Mouse (Mus musculus): ENCODE results near the gene Cul5. TPM values are rescaled to one million over a fixed set of nuclear protein-coding genes. Genes with fewer than 3 reads are reported as not detected.
A peak's percentile ranks its signal among the peaks of the same experiment; 100 is the strongest.

Gene Cul5
- total RNA-seq (2021), result 10 to 100 TPM; 54.7 to 56.4 TPM
- long read RNA-seq, experiment 1, transcript Cul5-201 (19 exons, 3,585 nt), result major isoform, 24 of 37 reads
- long read RNA-seq, experiment 1, partial matches to known transcripts, result 3 of 37 reads
- long read RNA-seq, experiment 1, other reads (novel, unspliced or antisense), result 10 of 37 reads
- long read RNA-seq, experiment 2, transcript Cul5-201 (19 exons, 3,585 nt), result major isoform, 12 of 18 reads
- long read RNA-seq, experiment 2, partial matches to known transcripts, result 2 of 18 reads
- long read RNA-seq, experiment 2, other reads (novel, unspliced or antisense), result 4 of 18 reads

- DNase-seq (ENCODE audit: low spot score in 2 of 2), result peak; percentile 6 to 23
Observed at GRCm38 (mm10) chr9:53669680-53670219, at the start of gene Cul5. TSS of gene Cul5 (minus strand) at chr9:53670014.

- DNase-seq (ENCODE audit: low spot score in 2 of 2), result peak; percentile 64 to 79
Observed at GRCm38 (mm10) chr9:53705992-53706696, 36.3 kb upstream of the Cul5 start, which contains the start of gene Rab39. TSS of gene Rab39 (minus strand) at chr9:53706232.

- peak; percentile 8 to 28 for DNase-seq (ENCODE audit: low spot score in 2 of 2)
Observed at GRCm38 (mm10) chr9:53705491-53705991, 35.7 kb upstream of the Cul5 start.

GRCm38 (mm10) chr9:53702991-53703390, 33.2 kb upstream of the Cul5 start:
- DNase-seq (ENCODE audit: low spot score in 2 of 2), result no peak

- DNase-seq (ENCODE audit: low spot score in 2 of 2), result no peak
Observed at GRCm38 (mm10) chr9:53700496-53700895, 30.7 kb upstream of the Cul5 start.

- no peak for DNase-seq (ENCODE audit: low spot score in 2 of 2)
Observed at GRCm38 (mm10) chr9:53695846-53696245, 26.0 kb upstream of the Cul5 start.

- no peak for DNase-seq (ENCODE audit: low spot score in 2 of 2)
Observed at GRCm38 (mm10) chr9:53693718-53694117, 23.9 kb upstream of the Cul5 start.

- no peak for DNase-seq (ENCODE audit: low spot score in 2 of 2)
Observed at GRCm38 (mm10) chr9:53691745-53692670, 22.2 kb upstream of the Cul5 start.

- DNase-seq (ENCODE audit: low spot score in 2 of 2), result no peak
Observed at GRCm38 (mm10) chr9:53680851-53681250, 11.0 kb upstream of the Cul5 start.

- no peak for DNase-seq (ENCODE audit: low spot score in 2 of 2)
Observed at GRCm38 (mm10) chr9:53676921-53677320, 7.1 kb upstream of the Cul5 start.

GRCm38 (mm10) chr9:53673571-53673970, 3.8 kb upstream of the Cul5 start:
- DNase-seq (ENCODE audit: low spot score in 2 of 2), result peak; percentile 75 to 87

GRCm38 (mm10) chr9:53667020-53667669, 2.7 kb downstream of the Cul5 start:
- DNase-seq (ENCODE audit: low spot score in 2 of 2), result peak; percentile 87 to 94

GRCm38 (mm10) chr9:53666665-53667019, 3.2 kb downstream of the Cul5 start:
- no peak for DNase-seq (ENCODE audit: low spot score in 2 of 2)

GRCm38 (mm10) chr9:53665428-53665827, 4.4 kb downstream of the Cul5 start:
- no peak for DNase-seq (ENCODE audit: low spot score in 2 of 2)

- no peak for DNase-seq (ENCODE audit: low spot score in 2 of 2)
Observed at GRCm38 (mm10) chr9:53664819-53665218, 5.0 kb downstream of the Cul5 start.

- DNase-seq (ENCODE audit: low spot score in 2 of 2), result no peak
Observed at GRCm38 (mm10) chr9:53634796-53635195, 35.0 kb downstream of the Cul5 start.

- DNase-seq (ENCODE audit: low spot score in 2 of 2), result no peak
Observed at GRCm38 (mm10) chr9:53615246-53615645, 54.6 kb downstream of the Cul5 start.

GRCm38 (mm10) chr9:53614286-53614685, 55.5 kb downstream of the Cul5 start:
- no peak for DNase-seq (ENCODE audit: low spot score in 2 of 2)

GRCm38 (mm10) chr9:53609968-53610781, 59.6 kb downstream of the Cul5 start, which contains the start of gene Acat1:
TSS of gene Acat1 (minus strand) at chr9:53610382.
- peak; percentile 89 to 93 for DNase-seq (ENCODE audit: low spot score in 2 of 2)

Measured in left cerebral cortex, adult 18-20 months (tissue).